Mouse (Mus musculus) cortical plate, adult 2 months (tissue): ENCODE measurements around the gene Zfp184. TPM values are rescaled to one million over a fixed set of nuclear protein-coding genes. Genes with fewer than 3 reads are reported as not detected.
A peak's percentile ranks its signal among the peaks of the same experiment; 100 is the strongest.

Experiments used
- H3K27ac ChIP-seq: fragments of 200-500 bp; 2 replicates; pipeline ENCODE4 v1.5.1; 2012; ENCODE audit warnings: low read length, control low read depth, inconsistent platforms; ENCODE audit not compliant: insufficient read depth
- H3K4me1 ChIP-seq: fragments of 200-500 bp; 2 replicates; pipeline ENCODE4 v1.6.1; 2011; ENCODE audit warnings: low read length; ENCODE audit not compliant: control insufficient read depth, insufficient read depth
- H3K4me3 ChIP-seq: fragments of 200-500 bp; 2 replicates; pipeline ENCODE4 v1.5.1; 2011; ENCODE audit warnings: mild to moderate bottlenecking, low read length, control low read depth; ENCODE audit not compliant: insufficient read depth
- CTCF ChIP-seq: fragments of 200-500 bp; IDR thresholded peaks from 2 replicates; pipeline ENCODE4 v1.5.1; 2011; ENCODE audit warnings: mild to moderate bottlenecking, control low read depth, low read length; ENCODE audit not compliant: insufficient read depth; ENCODE audit errors: extremely low read depth
- POLR2A ChIP-seq: fragments of 200-500 bp; IDR thresholded peaks from 2 replicates; pipeline ENCODE4 v1.6.1; 2011; ENCODE audit warnings: mild to moderate bottlenecking, low read length, control low read depth; ENCODE audit not compliant: insufficient read depth; ENCODE audit errors: extremely low read depth
- polyA plus RNA-seq: library from polyadenylated mRNA; depleted of rRNA; stranded (reverse); fragments of >200 nt; gene quantifications from 2 replicates; pipeline ENCODE4 v1.2.3, GENCODE M21; 2012

Gene Zfp184
- polyA plus RNA-seq, 1 experiment, result 2.3 TPM

DNA sequence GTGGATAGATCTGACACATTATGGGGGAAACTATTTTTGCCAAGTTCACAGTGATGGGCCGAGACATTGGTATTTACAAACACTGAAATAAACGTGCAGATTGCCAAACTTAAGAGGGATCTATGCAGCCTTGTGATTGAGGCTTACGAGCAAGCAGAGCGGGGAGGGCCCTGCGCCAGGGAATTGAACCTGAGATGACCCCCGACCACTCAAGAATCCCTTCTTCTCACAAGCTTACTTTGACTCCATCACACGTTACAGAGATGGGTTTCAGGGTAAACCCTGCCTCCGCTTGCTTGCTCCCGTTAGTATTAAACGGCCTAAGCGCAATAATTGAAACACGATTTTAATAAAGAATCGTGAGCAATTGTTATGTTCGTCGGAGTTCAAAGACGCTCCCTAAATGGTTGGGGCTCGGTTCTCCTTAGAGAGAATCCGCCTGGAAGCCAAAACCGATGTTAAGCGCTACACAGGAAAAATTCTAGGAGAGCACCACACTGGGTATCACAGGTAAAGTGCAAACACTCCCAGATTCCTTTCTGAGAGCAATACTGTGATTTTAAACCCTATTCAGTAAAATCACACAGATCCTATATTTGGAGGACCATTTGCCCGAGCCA lies 52.4 kb downstream of the Zfp184 start:
- H3K4me3 ChIP-seq, result peak overlapping the region; percentile 12; the same call in 1 of the 2 replicates
- no peak overlapping the region for H3K27ac ChIP-seq
- no peak for TF ChIP-seq CTCF
- TF ChIP-seq POLR2A, result no peak
- H3K4me1 ChIP-seq, result no peaks in the 10 kb centered on the region

DNA sequence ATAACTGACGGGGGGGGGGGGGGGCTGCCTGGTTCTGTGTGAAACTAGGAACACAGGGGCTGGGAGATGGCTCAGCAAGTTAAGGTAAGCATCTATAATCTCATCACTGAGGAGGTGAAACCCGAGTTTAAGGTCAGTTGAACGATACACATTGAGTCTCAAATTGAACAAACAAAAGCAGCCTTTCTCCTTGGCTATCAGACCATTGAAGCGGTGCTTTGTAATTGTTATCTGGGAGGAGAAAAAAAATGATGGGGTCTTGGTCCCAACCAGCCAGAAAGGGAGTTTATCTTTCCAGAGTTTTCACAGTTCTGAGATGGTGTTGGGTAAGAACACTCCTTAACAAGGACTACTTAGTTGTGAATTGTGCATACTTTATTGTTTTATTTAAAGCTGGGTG lies 52.9 kb downstream of the Zfp184 start:
- no peak overlapping the region for H3K4me3 ChIP-seq
- no peak overlapping the region for H3K27ac ChIP-seq
- TF ChIP-seq POLR2A, result no peak
- no peak for TF ChIP-seq CTCF
- no peaks in the 10 kb centered on the region for H3K4me1 ChIP-seq

DNA sequence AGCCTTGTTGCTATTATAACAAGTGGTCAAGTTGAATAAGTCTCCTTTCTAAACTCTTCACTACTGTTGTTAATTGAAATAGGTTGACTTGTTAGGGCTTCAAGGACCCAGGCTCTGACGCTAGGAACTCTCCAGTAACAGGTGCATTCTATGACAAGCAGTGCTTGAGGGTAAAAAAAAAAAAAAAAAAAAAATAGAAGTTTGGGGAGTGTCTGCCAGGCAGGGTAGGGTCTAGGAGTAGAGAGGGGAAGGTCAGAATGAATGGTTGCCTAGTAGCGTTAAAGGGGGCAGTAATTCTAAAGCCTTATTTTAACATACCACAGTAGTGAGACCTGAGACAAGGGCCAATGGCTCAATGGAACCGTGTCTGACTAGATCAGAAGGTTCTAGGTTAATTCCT lies 53.5 kb downstream of the Zfp184 start:
- TF ChIP-seq CTCF (no peak), POLR2A (no peak)
- Histone ChIP-seq H3K4me1 (no peaks in the 10 kb centered on the region), H3K4me3 (no peak overlapping the region), H3K27ac (no peak overlapping the region)

DNA sequence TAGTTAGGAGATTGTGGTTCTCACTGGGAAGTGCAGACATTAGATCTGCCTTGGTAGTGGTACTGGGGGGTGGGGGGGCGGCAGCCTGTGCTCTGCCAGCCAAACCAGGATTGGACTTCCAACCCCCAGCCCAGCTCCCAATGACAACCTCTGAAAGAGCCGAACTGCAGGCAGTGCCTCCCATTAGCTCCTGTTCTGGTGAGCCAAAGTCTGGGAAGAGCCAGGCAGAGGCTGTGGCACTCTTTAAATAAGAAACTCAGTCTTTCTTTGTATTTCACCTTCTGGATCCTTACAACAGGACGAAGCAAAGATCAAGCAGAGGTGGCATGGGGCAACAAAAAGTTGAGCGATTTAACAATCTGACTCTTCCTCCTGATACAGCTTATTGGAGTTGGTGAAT lies 54.3 kb downstream of the Zfp184 start:
- Histone ChIP-seq H3K27ac (no peak overlapping the region), H3K4me1 (no peaks in the 10 kb centered on the region), H3K4me3 (no peak overlapping the region)
- TF ChIP-seq CTCF, result no peak
- no peak for TF ChIP-seq POLR2A

DNA sequence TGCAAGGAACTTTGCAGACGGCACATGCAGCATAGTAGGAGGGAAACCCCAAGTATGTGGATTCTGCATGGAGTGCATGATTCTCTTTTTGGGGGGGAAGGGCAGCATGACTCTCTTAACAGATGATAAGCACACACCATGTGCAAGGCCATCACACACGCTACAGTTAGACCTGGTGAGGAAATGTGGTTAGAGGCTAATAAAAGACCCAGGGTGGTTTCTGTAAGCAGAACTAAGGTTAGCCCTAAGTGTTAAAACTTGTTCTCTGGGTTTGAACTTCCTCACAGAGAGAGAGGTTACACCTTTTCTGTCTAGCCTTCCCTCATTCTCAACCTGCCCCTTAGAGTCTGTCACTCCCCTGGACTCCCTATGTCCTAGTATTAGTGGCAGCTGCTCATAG lies 56.5 kb downstream of the Zfp184 start:
- no peak overlapping the region for H3K4me3 ChIP-seq
- TF ChIP-seq CTCF (no peak), POLR2A (no peak)
- no peak overlapping the region for H3K27ac ChIP-seq
- H3K4me1 ChIP-seq, result no peaks in the 10 kb centered on the region

DNA sequence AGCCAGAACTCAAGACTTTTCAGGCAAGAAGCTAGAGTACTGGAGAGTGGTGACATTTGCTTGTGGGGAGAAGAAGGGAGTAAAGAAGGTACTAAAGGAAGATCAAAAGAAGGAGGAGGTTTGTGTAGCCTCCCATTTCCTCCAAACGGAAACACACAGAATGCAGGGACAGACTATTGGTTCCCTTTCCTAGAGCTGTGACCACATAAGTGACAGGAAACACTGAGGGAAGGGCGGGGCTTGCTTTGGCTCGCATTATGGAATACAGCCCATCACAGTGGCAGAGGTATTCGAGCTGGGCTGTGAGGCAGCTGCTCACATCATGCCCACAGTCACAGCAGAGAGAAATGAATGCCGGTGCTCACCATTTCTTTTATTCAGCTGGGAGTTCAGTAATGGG lies 56.9 kb downstream of the Zfp184 start:
- H3K4me3 ChIP-seq, result no peak overlapping the region
- TF ChIP-seq CTCF (no peak), POLR2A (no peak)

DNA sequence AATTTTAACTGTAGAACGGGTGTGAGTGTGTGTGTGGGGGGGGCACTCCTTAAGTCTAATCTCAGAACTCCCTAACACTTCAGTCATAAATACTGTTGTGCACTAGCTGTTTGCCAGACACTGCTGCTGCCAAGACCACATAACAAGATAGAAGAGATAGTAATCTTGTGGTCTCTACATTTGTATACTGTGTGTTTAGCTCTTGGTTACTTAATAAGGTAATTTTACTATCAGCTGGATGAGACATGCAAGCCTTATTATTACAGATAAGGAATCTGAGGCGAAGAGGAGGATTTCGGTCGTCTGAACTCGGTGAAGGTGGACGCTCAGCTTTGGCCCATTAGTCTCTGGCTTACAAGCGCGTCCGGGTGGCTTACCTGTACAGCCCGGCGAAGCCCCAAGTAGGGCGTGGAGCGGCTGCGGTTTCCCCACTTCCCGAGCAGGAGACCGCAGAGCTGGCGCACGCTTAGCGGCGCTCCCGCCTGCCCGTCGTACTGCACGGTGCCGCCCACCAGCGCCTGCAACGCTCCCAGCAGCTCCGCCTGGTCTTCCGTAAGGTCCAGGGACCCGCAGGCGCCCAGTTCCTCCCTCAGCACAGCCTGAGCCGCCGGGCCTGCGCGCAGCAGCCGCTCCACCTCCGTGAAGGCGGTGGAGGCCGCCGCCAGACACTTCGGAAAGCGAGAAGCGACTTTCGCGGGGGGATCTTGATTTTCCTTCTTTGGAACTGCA lies 60.9 kb downstream of the Zfp184 start:
- TF ChIP-seq POLR2A, result no peak
- H3K4me3 ChIP-seq, result peak overlapping the region; percentile 27
- H3K4me1 ChIP-seq, result no peaks in the 10 kb centered on the region
- no peak overlapping the region for H3K27ac ChIP-seq

More for the DNA sequence above, 56.9 kb downstream of the Zfp184 start:
- H3K4me1 ChIP-seq, result no peaks in the 10 kb centered on the region
- H3K27ac ChIP-seq, result no peak overlapping the region

DNA sequence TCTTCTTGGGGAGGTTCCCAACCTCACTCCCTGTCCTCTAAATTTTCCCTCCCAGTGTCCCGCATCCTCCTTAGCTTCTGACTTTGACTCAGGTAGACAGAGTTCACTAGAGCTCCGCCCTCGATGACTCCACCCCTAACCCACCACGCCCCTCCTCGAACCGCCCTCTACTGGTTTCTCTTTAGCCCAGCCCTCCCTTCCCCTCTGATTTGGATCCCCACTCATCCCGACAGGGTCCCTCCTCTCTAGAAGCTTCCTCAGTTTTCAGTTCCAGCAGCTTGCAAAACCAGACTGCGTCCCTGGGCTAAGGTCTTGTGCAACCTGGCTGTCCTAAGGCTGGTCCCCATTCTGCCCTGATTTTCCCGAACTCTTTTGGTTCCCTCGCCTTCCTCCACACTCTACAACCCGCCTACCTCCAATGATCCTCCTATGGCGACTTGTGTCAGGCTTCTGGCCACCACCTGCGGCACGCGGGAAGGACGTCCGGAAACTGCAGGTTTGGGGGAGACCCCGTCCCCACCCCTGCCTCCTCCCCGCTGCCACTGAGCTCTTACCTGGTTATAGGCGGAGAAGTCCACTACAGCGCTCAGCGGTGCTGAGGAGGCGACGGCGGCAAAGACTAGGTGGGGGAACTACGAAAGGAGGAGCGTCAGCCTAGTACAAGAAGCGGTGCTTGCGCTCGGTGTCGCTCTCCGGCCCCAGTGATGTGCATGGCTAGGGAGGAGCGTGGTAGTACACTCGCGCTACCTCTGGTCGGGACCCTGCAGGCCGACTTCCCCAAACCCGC lies 61.6 kb downstream of the Zfp184 start:
- Histone ChIP-seq H3K4me1 (no peaks in the 10 kb centered on the region), H3K4me3 (peak overlapping the region; percentile 27), H3K27ac (no peak overlapping the region)
- TF ChIP-seq CTCF (no peak), POLR2A (no peak)

DNA sequence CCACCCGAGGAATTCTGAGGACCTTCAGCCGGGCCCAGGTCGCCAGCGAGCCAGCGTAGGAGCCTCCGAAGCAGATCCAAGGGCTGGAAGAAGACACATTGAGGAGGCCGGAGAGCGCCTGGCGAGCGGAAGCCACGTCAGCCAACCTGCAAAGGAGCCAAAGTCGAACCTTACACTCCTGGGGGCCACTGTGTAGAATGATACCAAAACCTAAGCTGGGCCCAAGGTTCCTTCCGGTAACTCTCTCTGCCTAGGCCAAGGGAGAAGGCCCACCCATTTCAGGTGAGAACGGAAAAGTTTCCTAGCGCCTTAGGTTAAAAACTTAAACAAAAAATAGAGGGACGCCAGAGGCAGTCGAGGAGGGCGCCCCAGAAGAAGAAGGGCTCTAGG lies 62.2 kb downstream of the Zfp184 start:
- no peak overlapping the region for H3K27ac ChIP-seq
- no peak for TF ChIP-seq POLR2A
- no peak for TF ChIP-seq CTCF
- H3K4me3 ChIP-seq, result peak overlapping the region; percentile 27; the same call in 1 of the 2 replicates
- H3K4me1 ChIP-seq, result no peaks in the 10 kb centered on the region

DNA sequence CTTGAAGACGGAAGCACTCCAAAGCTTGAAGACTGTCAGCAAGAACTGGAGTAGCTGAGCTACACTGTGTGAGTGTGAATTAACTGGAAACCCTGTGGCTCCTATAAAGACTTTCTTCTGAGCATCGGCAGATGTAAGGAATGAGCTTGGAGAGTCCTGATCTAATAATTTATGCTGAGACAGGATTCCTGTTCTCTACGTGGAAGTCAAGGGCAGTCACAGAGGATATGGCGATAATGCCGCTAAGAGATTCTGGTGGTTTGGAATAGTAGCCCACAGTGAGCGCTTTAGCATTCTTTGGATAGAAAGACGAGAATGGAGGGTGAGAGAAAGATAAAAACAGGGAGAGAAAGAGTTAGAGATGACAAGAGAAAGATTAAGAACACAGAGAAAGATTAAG lies 63.0 kb downstream of the Zfp184 start:
- H3K4me1 ChIP-seq, result no peaks in the 10 kb centered on the region

More for the DNA sequence above, 63.0 kb downstream of the Zfp184 start:
- TF ChIP-seq POLR2A (no peak), CTCF (no peak)
- Histone ChIP-seq H3K4me3 (no peak overlapping the region), H3K27ac (no peak overlapping the region)
